ENCODE assay signal across 8 mouse cellular contexts in the genomic region with DNA sequence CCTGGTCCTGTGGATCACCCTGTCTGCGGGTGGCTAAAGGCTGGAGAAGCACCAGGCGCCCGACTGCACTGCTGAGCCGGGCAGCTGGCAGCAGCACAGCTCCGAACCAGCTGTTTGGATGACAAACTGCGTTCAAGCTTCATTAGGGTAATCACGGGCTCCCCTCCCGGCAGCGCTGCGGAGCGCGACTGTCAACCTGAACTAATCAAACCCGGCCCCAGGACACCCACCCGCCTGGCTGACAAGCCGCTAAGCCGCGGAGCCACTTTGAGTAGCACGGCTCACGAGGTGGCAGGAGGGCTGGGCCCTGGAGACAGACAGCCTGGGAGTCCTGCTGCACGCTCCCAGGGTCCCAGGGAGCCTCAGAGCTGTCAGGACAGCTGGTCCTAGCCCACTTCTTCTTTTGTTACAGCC. TPM values are rescaled to one million over a fixed set of nuclear protein-coding genes. Genes with fewer than 3 reads are reported as not detected.
DNase-seq lines count a peak whose midpoint lies in the region; ATAC-seq and TF ChIP-seq lines count a peak whose summit lies in the region.
"Had no signal": no experiment of that assay in that cellular context is flagged by ENCODE, and none has a peak within 500 bp of the region (broad histone marks: within the 10 kb centered on the region; RNA-seq: fewer than 3 reads in every experiment).

No protein-coding gene starts in this region.

- no peak overlapping the region for H3K27ac ChIP-seq in stomach, embryonic 16.5 days (ENCODE audit: low read length)
- no peak overlapping the region for H3K27ac ChIP-seq in stomach, postnatal 0 days (replicated peaks)
- H3K27ac ChIP-seq in forebrain, embryonic 10.5 days: 0 out of 2 replicates have a peak overlapping the region, but pooled peaks have one; percentile 8

- H3K9ac ChIP-seq in stomach, embryonic 16.5 days (ENCODE audit: low read length): 0 out of 2 replicates have a peak overlapping the region, but pooled peaks have one; percentile 39
- no peak overlapping the region for H3K9ac ChIP-seq in stomach, postnatal 0 days (ENCODE audit: low read length)

- H3K4me2 ChIP-seq in stomach, embryonic 16.5 days (ENCODE audit: low read depth, low read length): no peak overlapping the region
- H3K4me2 ChIP-seq in stomach, postnatal 0 days (replicated peaks; ENCODE audit: low read depth): no peak overlapping the region

- ATAC-seq in stomach, embryonic 16.5 days (ENCODE audit: insufficient read depth, low FRiP score): no peak
- no peak for ATAC-seq in stomach, postnatal 0 days (ENCODE audit: low FRiP score, low TSS enrichment)
- ATAC-seq in megakaryocyte, adult 5-6 weeks (ENCODE audit: poor library complexity, severe bottlenecking): peak; percentile 43; the same call in 1 of the 2 replicates

- H3K27me3 ChIP-seq in stomach, embryonic 16.5 days (ENCODE audit: control insufficient read depth, insufficient read depth, low read length): no peaks in the 10 kb centered on the region; the same call in 1 of the 2 replicates
- H3K27me3 ChIP-seq in stomach, postnatal 0 days (ENCODE audit: control insufficient read depth, insufficient read depth, low read length): no peaks in the 10 kb centered on the region
- H3K27me3 ChIP-seq in forebrain, embryonic 10.5 days (ENCODE audit: poor library complexity, severe bottlenecking): peaks cover 100% of the 10 kb centered on the region

- no peaks in the 10 kb centered on the region for H3K9me3 ChIP-seq in stomach, embryonic 16.5 days (replicated peaks; ENCODE audit: control insufficient read depth, low read length)
- no peaks in the 10 kb centered on the region for H3K9me3 ChIP-seq in stomach, postnatal 0 days (ENCODE audit: control insufficient read depth, low read length)
- H3K9me3 ChIP-seq in forebrain, embryonic 10.5 days: no peaks in the 10 kb centered on the region

- peaks cover 31% of the 10 kb centered on the region for H3K4me1 ChIP-seq in stomach, embryonic 16.5 days (ENCODE audit: control insufficient read depth, insufficient read depth, low read length)
- no peaks in the 10 kb centered on the region for H3K4me1 ChIP-seq in stomach, postnatal 0 days (replicated peaks; ENCODE audit: control insufficient read depth, insufficient read depth)
- H3K4me1 ChIP-seq in forebrain, embryonic 10.5 days: peaks cover 82% of the 10 kb centered on the region

- DNase-seq in stomach, postnatal 0 days (ENCODE audit: low spot score): no peak
- DNase-seq in forebrain, embryonic 10.5 days (ENCODE audit: extremely low spot score, low spot score): peak; percentile 59
- no peak for DNase-seq in layer of hippocampus, postnatal 25 days (ENCODE audit: extremely low spot score in 1 of 2, low spot score in 1 of 2)
- no peak for DNase-seq in adrenal gland, adult 8-10 months
- no peak for DNase-seq in thymus, postnatal 0 days (ENCODE audit: low spot score)
- DNase-seq: layer of hippocampus, adult 9-11 months had no signal

- no peak for TF ChIP-seq CTCF in stomach, postnatal 0 days (IDR thresholded peaks at IDR 0.05; ENCODE audit: low read depth)

- no peak for TF ChIP-seq EP300 in stomach, postnatal 0 days (optimal IDR thresholded peaks at IDR 0.05)

- 21% methylated on average over 20 of the region's 20 CpGs for WGBS in stomach, embryonic 16.5 days
- WGBS in stomach, postnatal 0 days: 19% methylated on average over 20 of the region's 20 CpGs
- WGBS in forebrain, embryonic 10.5 days: 3% methylated on average over 20 of the region's 20 CpGs

- no peaks in the 10 kb centered on the region for H3K36me3 ChIP-seq in stomach, embryonic 16.5 days (ENCODE audit: control insufficient read depth, insufficient read depth, low read length)
- no peaks in the 10 kb centered on the region for H3K36me3 ChIP-seq in stomach, postnatal 0 days (ENCODE audit: control insufficient read depth, insufficient read depth, low read length)
- H3K36me3 ChIP-seq in forebrain, embryonic 10.5 days (replicated peaks): no peaks in the 10 kb centered on the region

- H3K4me3 ChIP-seq in stomach, embryonic 16.5 days (replicated peaks; ENCODE audit: low read length): no peak overlapping the region
- no peak overlapping the region for H3K4me3 ChIP-seq in stomach, postnatal 0 days (ENCODE audit: low read depth, low read length)
- no peak overlapping the region for H3K4me3 ChIP-seq in forebrain, embryonic 10.5 days

RNA-seq across cellular contexts. Expression of a gene that starts 35.4 kb away (rescaled TPM):
- 7.1 and 8.0 TPM in 2 replicates for polyA plus RNA-seq in stomach, embryonic 16.5 days (2015; fragmentation: Nextera tagmentation; extraction: Ambion mirVana)
- polyA plus RNA-seq in stomach, postnatal 0 days (2015; fragmentation: Nextera tagmentation; extraction: Ambion mirVana): 3.6 and 3.7 TPM in 2 replicates
- 6.5 and 7.1 TPM in 2 replicates for polyA plus RNA-seq in forebrain, embryonic 10.5 days (2016; fragmentation: Nextera tagmentation; extraction: Ambion mirVana)
- 40.7 and 46.5 TPM in 2 replicates for total RNA-seq in megakaryocyte, adult 5-6 weeks (2015)
- total RNA-seq in megakaryocyte, adult 5-6 weeks (2017): 75.9 and 85.2 TPM in 2 replicates
- 100 to 1,000 TPM; 213 TPM for total RNA-seq in layer of hippocampus, postnatal 25 days (2021)
- 100 to 1,000 TPM; 102 to 109 (median 106) TPM for total RNA-seq in adrenal gland, adult 8-10 months (2022)
- 9.9 and 13.1 TPM in 2 replicates for polyA plus RNA-seq in thymus, postnatal 0 days (2015; fragmentation: Nextera tagmentation; extraction: Ambion mirVana)
